Mouse (Mus musculus) natural killer cell, adult 2 months (primary cell): ENCODE data around the gene Fndc9.
A peak's percentile ranks its signal among the peaks of the same experiment; 100 is the strongest.

Source experiments
- DNase-seq, 2 experiments: peaks; one replicate each; pipeline ENCODE4 v3.0.0; 2022; ENCODE audit warnings: low spot score in 2 of 2

The Fndc9 gene

DNA sequence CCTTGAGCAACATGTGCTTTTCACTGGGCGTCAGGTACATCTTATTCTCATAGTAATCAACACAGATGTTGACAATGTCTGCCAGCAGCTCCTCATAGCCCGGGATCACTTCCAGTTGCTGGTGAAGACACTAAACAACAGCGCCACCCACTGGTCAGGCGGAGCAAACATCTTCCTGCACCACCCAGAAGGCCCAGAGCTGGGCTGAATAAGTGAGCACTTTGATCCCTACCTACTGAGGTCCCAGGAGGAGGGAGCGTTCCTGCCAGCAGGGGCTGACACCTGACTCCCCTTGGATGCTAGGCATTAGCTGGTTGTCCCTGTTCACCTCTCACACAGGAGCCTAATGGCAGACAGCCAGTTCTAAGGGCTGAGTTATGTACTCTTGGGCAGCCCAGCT is 41.4 kb downstream of the Fndc9 start:
- DNase-seq: peak; percentile 22 to 63

DNA sequence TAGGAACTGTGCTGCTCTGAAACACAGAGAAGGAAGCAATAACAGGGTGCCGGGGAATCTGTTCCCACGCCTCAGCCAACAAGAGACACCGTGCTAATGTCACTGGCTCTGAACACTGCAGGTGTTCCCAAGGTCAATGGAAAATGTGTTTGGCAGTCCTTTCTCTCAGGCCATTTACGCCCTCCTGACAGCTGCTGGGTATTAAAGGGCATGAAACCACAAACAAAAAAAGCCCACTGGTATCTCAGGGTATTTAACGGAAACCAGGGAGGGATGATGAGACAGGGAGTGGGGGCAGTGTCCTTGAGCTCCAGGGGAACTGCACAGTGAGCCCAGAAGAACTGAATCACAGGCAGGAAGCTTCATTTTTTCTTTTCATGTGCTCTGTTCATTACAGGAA is 42.8 kb downstream of the Fndc9 start:
- no peak for DNase-seq

DNA sequence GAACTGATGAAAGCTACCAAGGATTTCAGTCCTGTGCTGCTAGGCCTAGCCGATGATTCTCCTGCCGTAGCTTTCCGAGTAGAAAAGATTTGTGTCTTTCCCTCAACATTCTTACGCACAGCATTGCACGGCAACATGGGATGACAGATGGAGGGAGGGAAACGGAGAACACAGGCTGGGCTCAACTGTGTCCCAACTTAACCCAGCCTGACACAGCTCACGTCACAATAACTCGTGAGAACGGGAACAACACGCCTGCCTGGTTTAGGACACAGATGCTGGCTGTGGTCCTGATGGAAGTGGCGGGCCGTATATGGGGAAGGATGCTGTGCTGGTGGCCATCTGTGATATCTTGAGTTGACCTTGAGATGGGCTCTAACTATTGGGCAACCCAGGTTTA is 43.4 kb downstream of the Fndc9 start:
- DNase-seq: no peak

DNA sequence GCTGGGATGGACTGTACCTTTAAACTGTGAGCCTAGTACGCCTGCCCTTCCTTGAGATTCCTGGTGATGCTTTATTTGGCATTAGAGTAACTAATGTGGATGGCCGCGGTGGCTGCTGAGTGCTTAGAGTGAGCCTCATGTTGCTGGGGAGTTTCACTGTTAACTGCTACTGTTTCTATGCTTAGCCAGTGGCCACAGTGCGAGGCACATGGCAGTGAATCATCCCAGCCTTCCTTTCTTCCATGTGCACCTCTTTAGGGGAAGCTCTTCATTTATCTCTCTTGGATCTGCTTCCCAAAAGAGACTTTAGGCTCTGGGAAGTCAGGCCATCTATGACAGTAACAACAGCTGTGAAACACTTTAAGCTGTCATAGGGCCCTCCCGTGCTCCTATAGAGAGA is 47.3 kb downstream of the Fndc9 start:
- DNase-seq: no peak

DNA sequence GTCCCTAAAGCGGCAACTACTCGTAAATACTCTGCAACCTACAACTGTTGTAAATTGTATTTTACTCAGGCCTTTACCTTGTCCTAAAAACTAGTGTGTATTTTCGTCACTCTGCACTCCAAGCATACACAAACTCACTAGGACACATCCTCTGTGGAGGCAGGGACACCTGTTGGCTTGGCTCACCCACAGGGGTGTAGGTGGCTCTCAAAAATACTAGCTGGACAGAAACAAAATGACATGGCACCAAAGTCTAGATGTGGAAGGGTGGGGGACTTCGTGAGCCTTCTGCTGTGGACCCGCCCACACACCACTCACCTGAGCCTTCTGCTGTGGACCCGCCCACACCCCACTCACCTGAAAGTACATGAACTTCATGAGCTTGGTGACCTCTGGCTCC is 48.5 kb downstream of the Fndc9 start:
- no peak for DNase-seq

DNA sequence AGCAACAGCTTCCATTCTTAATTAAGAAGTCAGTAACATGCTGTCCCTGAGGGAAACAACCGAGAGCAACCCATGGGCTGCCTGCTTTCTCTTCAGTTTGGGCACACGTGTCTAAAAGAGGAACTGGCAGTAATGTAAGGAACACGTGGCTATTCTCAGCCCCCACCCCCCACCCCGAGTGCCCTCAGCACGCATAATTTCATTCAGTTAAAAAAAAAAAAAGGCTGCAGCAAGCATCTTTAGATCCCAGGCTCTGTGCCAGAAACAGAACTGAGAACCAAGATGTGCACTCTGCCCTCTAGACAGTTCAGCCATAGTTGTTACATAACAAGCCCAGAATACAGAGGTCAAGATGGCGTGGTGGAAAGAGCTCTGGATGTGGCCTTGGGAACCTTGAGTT is 51.5 kb downstream of the Fndc9 start:
- DNase-seq: peak in 1 of 2 experiments; percentile 61

GRCm38 (mm10) chr11:46288091-46288490 is 52.8 kb downstream of the Fndc9 start:
- DNase-seq: no peak

- DNase-seq: no peak
These were observed 53.7 kb downstream of the Fndc9 start for GRCm38 (mm10) chr11:46289022-46289421.
